Mouse (Mus musculus): ENCODE measurements at regions not wholly inside any gene's neighbourhood (a gene's known extent, or its start where the extent isn't known, plus 50 kb on each side); places are given as distances from the start of the nearest gene placed in this dataset.

- no peak for DNase-seq (ENCODE audit: low read depth)
Observed at GRCm38 (mm10) chr3:16941146-16941545, 934.9 kb upstream of the Gm5150 start.

DNA sequence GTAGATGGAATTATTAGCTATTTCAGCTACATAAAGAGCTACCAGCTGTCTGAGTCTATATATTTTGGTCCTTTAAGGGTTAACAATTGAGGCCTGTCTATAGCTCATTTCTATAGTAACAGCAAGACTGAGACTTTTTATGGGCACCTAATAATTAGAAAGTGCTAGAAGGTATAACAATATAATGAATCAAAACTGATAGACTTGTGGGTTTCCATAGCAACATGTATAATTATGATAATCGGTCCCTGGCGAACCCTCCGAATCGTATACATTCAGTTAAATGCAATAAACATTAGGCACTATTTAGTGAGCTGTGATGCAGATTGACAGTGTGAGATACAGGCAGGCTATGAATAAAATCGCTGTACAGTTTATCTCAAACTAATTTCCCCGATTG, 933.3 kb upstream of the Gm5150 start:
- DNase-seq (ENCODE audit: low read depth) = no peak

GRCm38 (mm10) chr3:16939127-16939526, 932.9 kb upstream of the Gm5150 start:
- no peak for DNase-seq (ENCODE audit: low read depth)

GRCm38 (mm10) chr3:16938491-16939001, 932.3 kb upstream of the Gm5150 start:
- no peak for DNase-seq (ENCODE audit: low read depth)

- DNase-seq (ENCODE audit: low read depth) = peak; percentile 4
Observed at GRCm38 (mm10) chr3:16930299-16930698, 924.1 kb upstream of the Gm5150 start.

DNA sequence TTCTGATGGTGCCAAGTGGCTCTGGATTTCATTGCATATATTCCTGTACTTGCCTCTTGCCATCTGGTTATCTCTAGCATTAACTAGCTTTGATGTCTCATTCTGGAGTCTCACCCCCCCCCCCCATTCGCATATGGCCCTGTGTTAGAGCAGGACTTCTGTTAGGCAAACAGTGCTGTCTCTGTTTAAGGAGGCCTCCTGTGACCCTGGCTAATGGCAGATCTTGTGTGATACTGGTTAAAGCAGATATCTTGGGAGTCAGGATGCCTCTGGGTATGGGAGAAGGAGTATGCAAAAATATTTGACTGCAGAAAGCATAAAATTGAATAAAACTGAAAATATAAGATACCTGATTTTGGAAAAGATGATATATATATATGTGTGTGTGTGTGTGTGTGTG, 923.6 kb upstream of the Gm5150 start:
- no peak for DNase-seq (ENCODE audit: low read depth)

DNA sequence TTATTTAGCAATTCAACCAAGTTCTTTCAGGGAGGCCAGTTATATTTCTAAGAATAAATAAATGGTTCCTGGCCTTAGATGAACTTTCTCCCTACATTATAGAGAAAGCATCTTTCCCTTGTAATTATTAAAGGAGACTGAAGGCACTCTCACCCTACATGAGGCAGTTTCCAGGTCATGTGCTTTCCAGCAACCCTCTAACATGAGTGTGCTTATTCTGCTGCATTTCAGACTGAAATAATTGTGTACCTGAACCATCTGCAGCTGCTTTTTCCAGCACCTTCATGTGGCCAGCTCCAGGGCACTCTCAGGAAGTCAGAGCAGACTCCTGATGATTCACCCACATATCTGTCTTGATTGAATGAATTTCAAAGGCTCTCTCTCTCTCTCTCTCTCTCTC, 917.8 kb upstream of the Gm5150 start:
- DNase-seq (ENCODE audit: low read depth) = no peak

DNA sequence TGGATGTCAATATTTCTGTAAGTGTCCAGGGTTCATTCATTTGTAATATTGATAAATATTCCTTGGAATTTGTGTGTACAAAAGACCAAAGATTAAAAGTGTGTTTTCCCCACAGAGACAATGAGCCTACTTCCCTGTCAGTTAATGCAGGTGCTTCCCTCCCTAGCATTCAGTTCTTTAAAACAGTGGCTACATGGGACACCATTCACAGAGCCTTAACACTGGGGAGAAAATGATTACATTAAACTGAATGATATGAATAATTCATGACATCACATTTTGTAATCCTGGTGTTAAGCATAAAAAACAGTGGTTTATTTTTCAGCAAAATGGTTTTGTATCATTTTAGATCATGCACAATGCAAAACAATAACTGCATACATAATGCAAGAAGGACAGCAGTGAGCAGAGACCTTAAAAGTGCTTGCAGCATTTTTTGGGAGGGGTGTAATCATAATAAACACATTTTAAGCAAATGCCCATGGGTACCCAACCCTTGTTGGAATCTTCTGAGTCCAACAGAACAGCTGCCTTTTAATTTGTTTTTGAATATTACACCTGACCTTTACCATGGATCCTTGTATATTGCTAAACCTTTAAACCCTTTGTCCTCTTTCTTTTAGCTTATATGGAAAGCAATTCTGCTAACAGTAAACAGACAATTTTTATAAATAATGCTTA, 917.1 kb upstream of the Gm5150 start:
- no peak for DNase-seq (ENCODE audit: low read depth)

DNA sequence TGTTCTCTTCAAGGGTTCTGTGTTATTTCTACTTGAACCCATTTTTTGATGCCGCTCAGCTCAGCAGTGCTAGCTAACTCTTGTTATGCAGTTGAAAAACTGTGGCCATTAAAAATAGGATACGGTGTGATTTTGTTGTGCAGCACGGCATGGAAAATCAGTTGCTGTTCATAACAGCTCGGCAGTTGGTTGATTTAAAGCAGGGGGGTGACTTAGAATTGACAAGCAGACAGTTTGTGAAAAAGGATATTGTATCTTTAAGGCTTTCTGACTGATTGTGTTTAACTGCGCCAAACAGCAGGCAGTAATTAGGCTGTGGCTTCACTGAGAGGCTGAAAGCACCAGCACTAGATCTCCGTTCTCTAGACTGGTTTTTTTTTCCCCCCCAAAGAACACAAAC, 915.1 kb upstream of the Gm5150 start:
- no peak for DNase-seq (ENCODE audit: low read depth)

- no peak for DNase-seq (ENCODE audit: low read depth)
Observed at GRCm38 (mm10) chr3:16918374-16918773, 912.1 kb upstream of the Gm5150 start.

- no peak for DNase-seq (ENCODE audit: low read depth)
Observed at GRCm38 (mm10) chr3:16916072-16916403, 909.8 kb upstream of the Gm5150 start.

DNA sequence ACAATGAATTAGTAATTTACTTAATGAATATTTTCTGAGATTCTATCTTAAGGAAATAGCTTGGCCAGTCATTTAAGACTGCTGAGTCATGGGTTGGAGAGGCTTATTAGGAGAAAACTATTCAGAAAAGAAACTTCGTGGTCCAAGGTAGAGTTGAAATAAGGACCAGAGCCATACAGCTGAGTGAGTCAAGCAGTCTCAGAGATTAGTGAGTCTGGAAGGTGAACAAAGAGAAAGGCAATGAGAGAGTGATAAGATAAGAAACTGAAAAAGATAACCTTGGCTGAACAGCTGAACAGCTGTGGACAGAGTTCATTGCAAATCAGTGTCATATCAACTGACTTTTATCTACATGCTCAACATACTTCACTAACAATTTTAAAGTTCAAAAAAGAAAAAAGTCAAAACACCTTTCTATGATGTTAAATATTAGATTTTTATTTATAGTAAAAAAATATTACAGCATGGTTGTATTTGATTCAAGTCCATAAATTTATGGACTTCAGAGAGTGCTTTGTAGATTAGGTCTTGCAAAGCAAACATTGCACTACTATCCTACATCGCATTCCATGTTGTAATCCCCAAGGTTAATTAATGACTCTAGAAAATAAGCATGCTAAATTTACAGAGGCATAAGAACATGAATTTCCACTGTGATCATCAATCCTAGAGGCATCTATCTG, 909.3 kb upstream of the Gm5150 start:
- no peak for DNase-seq (ENCODE audit: low read depth)

- DNase-seq (ENCODE audit: low read depth) = no peak
Observed at GRCm38 (mm10) chr3:16888132-16888531, 881.9 kb upstream of the Gm5150 start.

DNA sequence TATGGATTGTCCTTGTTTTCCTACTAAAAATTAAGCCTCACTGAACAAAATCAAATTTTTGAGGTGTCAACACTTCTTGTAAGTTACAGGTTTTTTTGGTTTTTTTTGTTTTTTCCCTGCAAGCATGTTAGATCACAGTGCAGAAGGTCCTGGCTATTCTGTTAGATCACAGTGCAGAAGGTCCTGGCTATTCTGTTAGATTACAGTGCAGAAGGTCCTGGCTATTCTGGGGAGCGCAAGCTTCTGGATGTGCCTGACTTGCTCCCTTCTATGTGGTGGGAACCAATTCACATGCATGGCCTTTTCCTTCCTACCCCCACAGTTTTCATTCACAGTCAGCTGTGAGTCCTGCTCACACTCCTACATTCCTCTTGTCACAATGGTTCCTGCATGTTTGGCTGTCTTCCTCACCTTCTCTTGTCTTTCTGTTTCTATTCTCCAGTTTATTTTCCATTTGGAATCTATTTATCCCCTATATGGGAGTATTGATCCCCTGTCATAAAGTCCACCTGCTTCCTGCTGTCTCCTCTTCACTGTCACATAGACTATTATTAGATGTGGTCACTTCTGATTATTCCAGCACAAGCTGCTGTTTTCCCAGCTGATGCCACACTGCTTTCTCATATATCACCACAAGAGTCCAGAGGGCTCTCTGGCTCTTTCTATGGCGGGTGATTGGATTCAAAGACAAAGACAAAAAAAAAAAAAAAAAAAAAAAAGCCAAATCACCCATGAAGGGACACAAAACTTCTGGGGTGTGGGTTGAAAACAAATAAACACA, 866.3 kb upstream of the Gm5150 start:
- DNase-seq (ENCODE audit: low read depth) = no peak

GRCm38 (mm10) chr3:16860034-16860433, 853.8 kb upstream of the Gm5150 start:
- no peak for DNase-seq (ENCODE audit: low read depth)

- no peak for DNase-seq (ENCODE audit: low read depth)
Observed at GRCm38 (mm10) chr3:16858931-16859330, 852.7 kb upstream of the Gm5150 start.

DNA sequence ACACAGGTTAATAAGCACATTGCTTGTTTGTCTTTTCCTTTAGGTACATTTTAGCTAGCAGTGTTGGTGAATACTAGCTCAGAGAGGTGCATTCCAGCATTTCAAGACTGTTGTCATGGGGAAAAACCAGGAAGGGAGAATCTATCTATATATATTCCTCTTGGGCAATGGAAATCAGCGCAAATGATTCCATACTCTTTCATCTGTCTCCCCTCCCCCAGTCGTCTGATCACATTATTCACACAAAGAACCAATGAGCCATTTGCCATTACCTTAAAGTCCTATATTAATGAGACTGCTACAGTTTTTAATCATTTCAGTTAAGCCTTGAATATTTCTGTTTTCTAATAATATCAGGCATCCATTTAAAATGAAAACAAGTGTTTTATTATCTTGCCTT, 849.0 kb upstream of the Gm5150 start:
- no peak for DNase-seq (ENCODE audit: low read depth)

DNA sequence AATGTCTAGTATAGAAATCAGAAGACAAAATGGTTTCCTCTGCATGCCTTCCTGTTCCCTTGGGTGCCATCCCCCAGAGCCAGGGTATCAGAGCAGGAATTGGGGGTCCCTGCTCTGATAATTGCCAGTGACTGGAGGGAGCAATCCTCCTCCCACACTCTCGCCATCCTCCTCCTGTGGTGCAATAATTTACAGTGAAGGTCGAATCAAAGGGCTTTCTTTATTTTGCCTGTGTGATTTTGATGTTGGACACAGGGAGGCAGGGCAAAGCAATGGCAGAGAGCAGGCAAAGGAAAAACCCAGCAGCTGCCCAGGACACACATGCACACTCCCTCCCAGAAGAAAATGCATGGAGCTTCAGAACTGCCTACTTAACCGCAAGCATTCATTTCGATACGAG, 847.8 kb upstream of the Gm5150 start:
- DNase-seq (ENCODE audit: low read depth) = no peak

DNA sequence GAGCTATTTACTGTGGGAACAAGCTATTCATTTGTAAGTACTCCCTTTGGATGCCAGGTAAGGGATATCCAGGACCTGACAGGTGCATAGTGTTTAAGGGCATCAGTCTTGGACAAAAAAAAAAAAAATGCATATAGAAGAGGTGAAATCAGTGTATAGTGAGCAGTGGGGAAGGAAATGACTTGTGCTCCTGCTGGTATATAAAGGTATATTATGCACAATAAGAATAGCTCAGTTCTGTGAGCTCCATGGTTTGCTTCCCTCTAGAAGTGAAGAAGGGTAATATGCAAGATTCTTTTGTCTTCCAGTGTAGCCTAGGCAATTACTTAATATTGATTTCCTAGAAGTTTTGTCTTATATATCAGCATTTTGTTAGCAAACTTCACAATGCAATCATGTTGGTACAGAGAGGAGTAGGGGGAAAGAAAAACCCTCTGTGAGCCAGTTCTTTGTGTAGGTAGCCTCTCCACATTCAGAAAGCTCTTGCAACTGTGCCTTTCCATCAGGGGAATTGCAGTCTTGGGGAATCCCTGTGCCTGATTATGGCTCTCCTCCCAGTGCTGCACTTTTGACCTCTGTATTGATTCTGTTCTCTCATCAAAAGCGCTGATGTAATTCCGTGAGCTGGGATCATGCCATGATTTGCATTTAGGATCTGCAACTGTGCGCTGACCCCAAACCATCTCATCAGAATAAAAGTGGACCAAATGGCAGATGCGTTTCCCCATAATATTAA, 840.7 kb upstream of the Gm5150 start:
- no peak for DNase-seq (ENCODE audit: low read depth)

GRCm38 (mm10) chr3:16820536-16820935, 814.3 kb upstream of the Gm5150 start:
- DNase-seq (ENCODE audit: low read depth) = no peak

DNA sequence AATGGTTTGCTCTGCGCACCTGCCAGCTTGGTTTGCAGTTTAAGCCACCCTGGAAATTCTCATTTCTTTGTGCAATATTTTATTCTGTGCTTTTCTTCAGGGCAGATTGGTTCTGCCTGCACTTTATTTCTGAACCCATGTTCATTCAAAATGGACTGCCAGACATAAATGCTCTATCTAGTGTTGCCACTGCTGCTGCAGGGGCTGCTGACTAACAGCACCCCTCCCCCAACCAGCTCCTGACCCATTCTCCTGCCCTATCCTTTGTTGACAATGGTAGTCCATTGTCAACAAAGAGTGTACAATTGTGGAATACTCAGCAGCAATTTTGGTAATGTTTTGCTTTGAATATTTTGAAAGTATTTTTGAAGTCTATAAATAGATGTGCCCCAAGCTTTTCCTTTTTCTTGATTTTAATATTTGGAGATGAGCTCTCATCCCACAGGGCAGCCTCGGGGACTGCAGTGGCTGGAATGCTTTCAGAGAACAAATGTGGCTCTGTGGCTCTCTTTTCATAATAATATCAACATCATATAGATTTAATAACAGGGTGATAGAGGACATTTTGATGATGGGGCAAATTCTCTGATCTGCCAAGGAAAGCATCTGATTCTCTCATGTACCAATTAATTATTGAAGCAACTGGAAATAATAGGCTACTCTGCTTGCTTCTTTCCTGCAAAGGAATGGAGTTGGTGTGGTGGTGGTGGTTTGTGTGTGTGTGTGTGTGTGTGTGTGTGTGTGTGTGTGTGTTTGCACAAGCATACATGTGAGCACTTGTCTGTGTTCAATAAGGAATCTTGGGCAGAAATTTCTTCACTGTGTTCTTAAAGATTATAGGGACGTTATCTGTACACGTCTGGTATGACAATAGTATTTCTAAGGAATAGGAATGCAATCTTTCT, 813.2 kb upstream of the Gm5150 start:
- DNase-seq (ENCODE audit: low read depth) = no peak

Data from 416B (cell line).